Mouse (Mus musculus) 3134 (cell line): ENCODE results near the gene Tti1.
A peak's percentile ranks its signal among the peaks of the same experiment; 100 is the strongest.

Experiments
- DNase-seq: peaks from one replicate; pipeline ENCODE4 v3.0.0-alpha.2; 2011; ENCODE audit warnings: low spot score; ENCODE audit not compliant: insufficient read length; ENCODE audit errors: extremely low read depth

Tti1 gene

DNA sequence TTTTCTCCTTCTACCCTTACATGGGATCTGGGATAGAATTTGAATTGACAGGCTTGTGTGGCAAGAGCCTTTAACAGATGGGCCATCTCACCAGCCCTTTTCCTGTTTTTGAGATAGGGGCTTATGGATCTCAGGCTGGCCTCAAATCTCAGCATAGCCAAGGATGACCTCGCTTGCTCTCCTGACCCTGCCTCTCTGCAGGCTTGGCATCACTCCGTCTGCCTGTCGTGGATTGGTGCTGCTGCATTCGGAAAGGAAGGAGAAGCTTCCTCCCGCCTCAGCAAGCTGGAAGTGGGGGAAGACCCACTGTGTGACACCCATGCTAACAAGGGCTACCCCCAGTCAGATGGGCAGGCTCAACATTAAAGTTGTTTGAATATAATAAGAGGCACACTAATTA lies 49.0 kb downstream of the Tti1 start:
- DNase-seq, result no peak

DNA sequence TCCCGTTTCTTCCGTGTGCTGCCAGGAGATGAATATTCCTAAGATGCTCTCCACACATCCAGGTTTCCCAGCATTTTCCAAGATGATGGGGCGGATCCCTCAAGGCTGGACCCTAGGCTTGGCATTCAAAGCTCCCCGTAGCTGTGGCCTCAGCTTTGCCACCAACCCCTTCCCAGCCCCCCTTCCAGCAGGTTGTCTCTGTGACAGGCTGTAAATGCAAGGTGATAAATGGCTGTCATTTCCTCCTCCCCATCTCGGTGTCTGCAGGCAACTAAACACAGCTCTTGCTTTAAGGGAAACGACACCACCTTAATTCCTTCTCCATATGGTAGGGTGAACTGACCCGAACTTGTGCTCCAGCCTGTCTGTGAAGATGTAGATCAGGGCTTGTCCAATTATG lies 52.6 kb downstream of the Tti1 start:
- no peak for DNase-seq

DNA sequence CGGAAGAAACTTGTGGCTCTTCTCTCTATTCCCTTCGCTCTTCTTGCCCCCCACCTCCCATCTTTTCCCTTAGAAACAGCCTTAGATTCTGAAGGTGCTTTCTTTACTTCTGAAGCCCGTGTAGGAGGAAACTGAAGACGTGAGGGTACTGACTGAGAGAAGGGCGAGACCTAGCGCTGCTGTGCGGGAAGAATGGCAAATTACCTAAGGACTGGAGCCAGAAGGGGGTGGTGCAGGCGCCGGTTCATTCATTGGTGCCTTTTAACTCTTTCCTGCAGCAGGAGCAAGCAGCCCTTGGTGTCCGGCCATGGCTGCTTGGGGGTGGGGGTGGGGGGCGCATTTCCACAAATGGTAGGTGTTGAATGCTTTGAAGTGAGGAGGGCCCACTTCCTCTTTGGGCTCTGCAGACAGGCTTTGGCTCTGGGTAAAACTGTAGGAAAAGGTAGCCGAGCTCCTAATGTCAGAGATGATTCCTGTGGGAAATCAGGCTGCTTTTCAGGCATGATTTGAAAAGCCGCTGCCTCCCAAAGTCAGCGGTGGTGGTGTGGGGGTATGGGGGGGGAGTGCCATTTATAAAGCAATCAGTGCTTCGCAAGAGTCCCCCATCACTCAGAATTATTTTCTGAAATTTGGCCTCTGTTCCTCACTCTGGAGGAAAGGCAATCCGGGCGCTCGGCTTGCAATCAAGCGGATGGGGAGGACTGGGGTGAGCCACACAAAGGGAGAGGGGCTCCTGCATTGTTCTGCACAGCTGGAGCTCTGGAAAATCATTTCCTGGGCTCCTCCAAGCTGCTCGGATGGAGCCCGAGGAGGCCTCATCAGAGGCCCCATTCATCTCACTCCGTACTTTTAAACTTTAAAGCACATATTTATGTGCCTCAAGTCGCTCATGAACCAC lies 53.4 kb downstream of the Tti1 start:
- no peak for DNase-seq

DNA sequence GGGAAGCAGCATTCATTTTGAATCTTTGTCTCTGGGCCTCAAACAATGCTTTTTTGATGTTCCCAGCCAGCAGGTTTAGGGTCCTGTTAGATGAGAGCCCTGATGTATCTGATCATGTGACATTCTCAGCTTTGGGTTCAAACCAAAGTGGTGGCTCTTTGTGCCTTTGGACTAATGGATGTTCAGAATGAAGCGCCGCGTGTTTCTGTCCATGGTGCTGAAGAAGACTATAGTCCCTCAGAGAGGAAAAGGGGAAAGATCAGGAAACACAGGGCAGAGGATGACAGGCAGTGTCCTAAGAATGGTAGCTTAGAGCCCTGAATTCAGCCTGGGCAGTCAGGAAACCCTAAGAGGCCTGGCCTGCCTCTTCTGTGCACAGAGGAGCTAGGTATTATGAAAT lies 57.6 kb downstream of the Tti1 start:
- DNase-seq, result no peak

DNA sequence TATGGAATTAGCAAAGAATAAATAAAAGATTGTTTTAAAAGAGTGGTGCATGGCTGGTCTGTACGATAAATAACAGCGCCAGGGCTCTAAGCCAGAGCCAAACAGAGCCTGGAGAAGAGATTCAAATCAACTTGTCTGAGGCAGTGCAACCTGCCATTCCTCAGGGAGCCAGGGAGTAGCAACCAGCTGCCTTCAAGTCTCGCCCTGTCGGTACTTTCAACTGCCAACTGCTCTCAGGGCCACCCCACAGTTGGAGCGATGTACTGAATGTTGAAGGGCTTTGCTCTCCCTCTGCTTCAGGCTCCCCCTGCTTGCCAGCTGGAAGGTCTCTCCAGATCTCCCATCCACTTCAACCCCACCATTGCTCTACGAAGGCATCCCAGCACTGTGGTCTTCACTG lies 58.1 kb downstream of the Tti1 start:
- DNase-seq, result no peak

DNA sequence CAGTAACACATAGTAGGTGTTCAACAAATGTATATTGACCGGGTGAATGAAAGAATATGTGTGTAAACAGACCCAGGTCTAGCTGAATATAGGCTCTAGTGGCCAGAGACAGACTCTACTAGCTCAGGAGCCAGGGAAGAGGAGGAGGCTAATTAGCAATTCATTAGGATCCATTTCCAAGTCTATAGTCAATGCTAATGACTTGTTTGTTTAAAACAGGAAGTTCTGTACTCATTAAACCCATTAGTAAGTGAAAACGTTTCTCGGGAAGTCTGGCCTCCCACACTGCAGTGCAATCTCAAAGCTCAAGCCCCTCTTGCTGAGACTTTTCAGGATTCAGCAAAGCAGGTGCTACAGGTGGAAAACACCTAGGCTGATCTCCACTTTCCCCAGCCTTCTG lies 60.4 kb downstream of the Tti1 start:
- DNase-seq, result no peak

DNA sequence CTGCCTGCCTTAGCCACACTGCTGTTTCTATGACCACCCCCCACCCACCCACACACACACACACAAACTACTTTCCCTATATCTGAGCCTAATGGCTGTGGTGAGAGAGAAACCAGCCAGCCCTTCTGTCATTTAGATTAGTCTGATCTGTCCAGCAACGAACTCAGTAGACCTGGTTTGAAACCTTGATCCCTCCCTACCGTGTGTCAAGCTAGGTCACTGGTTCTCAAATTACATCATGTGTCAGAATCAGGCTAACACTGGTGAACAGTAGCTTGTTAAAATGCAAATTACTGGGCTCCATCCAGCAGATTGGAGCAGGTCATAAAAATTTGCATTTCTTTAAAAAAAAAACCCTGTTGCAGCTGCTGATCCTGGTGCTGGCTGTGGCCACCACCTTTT lies 70.5 kb downstream of the Tti1 start:
- no peak for DNase-seq

DNA sequence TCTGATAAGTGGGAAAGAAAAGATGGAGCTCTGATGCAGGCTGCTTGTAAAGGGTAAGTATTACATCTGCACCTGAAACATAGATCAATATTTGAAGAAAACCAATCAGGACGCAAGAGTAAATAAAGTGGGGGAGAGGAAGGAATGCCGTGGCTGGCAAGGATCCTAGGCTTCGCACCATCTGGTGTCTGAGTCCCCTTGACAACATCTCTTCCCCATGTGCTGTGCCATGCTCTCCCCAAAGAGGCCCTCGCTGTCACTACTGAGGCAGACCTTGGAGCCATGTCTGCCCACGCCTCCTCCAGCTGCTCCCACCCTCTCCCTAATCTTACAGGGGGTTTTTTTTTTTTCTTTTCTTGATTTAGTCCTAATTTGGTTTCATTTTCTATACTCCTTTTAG lies 74.3 kb downstream of the Tti1 start:
- no peak for DNase-seq

DNA sequence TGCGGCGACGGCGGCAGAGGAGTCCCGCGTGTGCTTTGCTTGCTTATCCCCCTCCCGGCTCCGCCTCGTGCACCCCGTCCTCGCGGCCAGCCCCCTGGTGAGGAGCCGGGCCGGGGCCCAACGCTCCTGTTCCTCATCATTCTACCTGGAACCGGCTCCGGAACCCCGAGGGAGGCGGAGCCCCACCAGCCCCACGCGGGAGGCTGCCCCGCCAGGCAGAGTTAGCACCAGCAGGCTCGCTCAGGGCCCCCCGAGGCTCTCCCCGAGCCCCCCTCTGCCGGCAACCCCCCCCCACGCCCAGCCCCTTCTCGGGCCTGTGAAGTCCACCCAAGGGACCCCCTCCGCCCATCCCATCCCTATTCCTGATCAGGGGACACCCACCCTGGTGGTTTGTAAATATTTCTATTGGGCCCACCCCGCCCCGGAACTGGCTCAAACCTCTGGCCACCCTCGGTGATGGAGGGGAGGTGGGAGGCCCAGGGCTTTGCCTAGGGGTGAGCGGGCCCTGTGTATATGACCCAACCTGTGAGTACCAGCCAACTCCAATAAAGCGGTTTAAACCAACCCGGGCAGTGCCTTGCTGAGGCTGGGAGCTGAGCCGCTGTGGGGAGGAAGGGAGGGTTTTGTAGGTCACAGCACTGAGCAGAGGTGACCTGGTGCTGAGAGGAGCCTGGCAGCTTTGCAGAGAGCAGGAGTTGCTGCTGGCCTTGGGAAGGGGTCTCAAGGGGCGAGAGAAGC lies 83.9 kb downstream of the Tti1 start:
- no peak for DNase-seq

DNA sequence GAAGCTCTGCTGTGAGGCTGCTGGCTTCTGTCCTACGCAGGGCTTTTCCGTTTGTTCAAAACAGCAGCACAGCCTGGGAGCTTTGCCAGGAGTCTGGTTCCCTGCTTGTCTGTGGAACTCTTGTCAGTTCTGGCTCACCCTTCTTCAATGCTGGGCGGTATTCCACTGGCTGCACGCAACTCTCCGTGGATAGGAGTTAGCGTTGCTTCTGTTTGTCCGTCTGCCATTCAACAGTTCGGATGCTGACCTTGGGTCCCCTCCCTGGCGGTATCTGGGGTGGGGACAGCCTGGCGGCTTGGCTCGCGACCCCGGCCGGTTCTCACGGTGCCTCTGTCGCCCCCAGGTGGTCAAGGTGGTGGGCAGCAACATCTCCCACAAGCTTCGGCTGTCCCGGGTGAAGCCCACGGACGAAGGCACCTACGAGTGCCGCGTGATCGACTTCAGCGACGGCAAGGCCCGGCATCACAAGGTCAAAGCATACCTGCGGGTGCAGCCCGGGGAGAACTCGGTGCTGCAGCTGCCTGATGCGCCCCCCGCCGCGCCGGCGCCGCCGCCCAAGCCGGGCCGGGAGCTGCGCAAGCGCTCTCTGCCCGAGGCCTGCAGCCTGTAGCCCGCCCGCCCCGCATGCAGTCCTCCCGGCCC lies 84.6 kb downstream of the Tti1 start:
- no peak for DNase-seq

DNA sequence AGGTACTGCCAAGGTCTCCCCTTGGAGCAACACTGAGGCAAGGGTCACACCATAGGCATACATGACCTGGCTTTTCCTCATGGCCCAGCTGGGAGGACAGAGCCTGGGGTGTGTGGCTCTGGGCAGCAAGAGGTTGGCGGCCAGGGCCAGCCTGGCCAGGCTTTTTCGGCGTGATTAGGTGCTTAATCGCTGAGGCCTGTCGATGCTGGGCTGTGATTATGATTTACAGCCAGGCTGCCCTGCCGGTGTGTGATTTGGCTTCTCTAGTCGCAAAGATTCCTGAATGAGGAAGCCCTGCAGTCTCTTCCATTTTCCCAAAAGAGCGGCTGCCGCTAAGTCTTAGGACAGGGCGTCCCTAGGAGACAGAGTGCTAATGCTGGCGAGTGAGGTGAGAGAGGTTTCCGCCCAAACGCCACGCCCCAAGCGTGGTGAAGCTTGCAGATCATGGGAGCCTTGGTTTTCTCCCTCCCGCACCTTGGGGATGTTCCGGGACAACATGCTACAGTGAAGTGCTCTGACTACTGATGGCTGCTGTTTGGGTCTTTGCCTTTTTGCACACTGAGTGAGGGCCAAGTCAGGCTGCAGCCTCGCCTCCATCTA lies 87.5 kb downstream of the Tti1 start:
- DNase-seq, result no peak

DNA sequence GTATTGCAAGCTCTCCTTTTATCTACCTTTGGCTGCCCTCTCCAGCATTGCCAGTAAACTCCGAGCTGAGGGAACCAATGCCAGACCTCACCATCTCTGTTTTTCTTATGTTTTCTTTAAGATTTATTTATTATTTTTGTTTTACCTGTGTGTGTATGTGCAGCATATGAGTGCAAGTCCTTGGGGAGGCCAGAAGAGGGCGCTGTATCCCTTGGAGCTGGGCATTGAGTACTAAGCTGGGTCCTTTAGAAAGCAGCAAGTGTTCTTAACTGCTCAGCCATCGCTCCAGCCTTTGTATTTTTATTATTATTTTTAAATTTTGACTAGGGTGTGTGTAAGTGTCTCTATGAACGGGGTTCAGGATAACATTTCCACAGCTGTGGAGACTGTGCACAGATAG lies 91.6 kb downstream of the Tti1 start:
- no peak for DNase-seq

DNA sequence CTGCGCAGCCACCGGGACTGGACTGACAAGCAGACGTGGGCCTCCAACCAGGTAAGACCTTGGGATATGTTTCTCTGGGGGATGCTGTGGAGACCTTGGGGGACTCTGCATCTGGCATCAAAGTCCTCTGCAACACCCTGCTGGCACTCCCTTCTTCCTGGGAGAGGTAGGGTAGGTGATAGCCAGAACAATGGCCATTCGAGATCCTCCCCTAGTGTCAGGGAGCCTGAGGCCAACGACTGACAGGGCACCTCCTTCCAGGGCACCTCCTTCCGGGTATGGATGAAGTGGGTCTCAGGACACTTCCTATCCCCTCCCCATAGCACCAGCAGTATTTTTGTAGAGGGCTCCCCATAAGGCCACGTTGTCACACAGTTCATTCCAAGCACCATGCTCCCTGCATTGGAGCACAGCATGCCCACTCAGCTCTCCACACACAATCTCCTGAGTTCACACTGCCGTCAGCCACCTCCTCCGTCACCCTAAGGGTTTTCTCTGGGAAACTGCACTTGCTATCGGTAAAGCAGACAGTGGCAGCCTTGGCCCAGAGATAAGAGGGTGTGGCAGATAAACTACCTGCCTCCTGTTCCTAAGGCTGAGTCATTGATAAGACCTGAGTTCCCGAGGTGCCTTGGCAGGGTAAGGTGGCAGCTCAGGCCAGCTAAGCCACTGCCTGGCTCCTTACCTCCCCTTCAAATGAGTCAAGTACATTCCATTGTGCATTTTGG lies 92.6 kb downstream of the Tti1 start:
- DNase-seq, result no peak

DNA sequence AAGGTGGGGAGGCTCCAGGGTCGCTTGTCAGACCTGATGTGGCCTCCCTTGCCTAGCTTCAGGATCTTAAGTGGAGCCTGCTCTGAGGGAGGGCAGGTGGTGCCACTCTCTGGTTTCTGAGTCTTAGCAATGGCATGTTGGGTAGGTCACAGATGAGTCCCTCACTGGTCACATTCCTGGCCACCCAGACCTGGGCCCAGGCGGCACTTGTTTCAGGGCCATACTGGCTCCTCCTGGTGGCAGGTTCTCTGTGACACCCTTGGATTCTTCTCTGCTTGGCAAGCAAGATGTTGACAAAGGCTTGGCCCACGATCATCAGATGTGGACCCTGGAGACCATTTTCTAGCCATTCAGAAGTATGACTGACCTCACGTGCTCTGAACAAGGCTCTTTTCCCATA lies 95.6 kb downstream of the Tti1 start:
- peak; percentile 53 for DNase-seq
